Mouse (Mus musculus): ENCODE measurements at regions not wholly inside any gene's neighbourhood (a gene's known extent, or its start where the extent isn't known, plus 50 kb on each side); places are given as distances from the start of the nearest gene placed in this dataset.

DNA sequence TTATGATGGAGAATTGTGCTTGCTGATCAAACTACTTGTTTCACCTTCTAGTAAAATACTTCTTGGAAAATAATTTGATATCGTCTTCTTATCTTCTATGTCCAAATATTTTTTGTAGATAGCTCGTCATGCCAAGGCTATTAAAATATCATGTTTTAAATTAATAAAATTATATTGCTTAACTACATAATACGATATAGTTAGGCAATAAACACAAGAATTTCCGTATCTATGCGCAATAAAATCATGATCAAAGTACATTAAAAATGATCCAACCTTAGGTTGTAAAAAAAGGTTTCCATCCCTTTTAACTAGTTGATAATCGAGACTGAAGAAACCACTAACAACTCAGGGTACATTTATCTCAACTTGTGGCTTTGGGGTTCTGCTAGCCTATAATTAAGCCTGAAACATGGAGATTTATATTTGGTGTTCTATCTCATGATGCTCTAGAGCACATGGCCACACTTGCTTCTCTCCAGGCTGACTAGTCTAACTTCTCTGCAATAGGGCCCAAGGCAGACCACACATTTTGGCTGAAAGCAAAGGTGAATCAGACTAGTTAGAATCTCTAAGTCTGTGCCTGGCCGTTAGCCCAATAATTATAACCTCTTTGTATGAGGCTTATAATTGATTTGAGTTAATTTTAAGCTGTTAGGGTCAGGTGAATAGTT, 314.5 kb downstream of the Plod2 start:
- no peak for DNase-seq (ENCODE audit: low spot score in 2 of 2)

GRCm38 (mm10) chr9:92865822-92866221, 323.8 kb downstream of the Plod2 start:
- DNase-seq (ENCODE audit: low spot score in 2 of 2), result no peak

DNA sequence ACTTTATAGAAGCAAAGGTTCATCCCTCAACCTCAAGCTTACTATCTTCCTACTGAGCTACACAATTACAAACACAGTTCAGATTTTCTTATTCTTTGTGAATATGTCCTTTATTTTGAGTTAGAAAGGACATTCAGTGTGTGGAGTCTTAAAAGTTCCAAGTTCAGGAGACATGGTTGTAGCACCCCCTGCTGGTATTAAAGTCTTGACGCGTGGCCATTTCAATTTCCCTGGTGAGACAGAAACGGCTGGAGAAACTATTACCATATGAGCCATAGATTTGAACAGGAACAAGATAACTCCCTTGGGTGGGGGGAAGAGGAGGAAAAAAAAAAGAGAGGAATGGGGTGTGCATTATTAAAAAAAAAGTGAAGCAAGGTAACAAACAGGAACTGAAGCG, 336.6 kb downstream of the Plod2 start:
- peak in 1 of 2 experiments; percentile 7 for DNase-seq (ENCODE audit: low spot score in 2 of 2)

DNA sequence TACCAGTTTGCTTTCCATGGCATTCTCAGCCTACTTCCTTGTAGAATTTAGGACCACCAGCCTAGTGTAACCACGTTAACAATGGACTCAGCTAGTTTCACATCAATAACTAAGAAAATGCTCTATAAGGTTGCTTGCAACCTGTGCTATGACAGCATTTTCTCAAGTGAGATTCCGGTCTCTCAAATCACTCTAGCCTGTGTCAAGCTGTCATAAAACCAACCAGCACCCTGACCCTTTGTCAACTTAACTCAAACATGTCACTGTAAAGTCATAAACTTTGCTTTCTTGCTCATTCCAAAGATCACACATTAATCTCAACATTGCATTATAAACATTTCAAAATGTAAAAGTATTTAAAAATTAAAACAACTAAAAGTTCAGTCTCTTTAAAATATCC, 337.8 kb downstream of the Plod2 start:
- no peak for DNase-seq (ENCODE audit: low spot score in 2 of 2)

DNA sequence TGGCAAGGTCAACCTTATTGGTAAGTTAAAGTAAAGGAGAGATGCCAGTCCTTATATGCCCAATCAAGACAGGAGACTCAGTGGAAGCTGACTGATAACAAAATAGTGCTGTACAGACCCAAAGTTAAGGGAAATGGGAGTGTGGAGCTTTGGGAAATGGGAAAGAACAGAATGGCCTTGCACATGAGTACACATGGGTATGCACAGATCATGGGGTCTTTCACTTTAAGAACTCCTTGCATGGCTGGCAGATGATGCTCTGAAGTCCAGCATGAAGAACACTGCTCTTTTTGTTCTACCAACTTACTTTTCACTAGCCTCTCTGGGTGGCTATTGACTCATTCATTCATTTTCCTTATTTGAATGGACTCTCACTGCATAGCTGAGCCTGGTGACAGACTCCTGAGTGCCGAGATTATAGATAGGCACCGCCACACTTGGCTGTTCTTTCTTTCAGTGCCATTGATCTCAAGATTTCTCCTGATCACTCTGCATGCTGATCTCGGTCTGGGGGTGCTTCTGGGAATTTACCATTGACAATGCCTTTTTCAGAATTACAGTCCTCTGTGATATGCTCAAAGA, 340.3 kb downstream of the Plod2 start:
- no peak for DNase-seq (ENCODE audit: low spot score in 2 of 2)

DNA sequence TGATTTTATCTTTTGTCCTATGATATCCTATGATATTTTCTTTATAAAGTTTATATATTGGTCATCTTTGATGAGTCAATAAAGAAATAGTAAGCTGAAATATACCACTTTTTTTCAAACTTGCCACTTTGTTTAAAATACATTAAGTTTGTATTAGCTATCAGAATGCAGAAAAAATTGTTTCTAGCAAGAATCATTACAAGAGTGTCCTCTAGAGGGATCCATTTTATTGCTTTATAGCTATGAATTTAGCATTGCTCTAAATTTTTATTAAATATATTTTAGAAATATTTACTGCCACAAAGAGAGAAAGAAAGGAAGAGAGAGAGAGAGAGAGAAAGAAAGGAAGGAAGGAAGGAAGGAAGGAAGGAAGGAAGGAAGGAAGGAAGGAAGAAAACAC, 348.0 kb downstream of the Plod2 start:
- DNase-seq (ENCODE audit: low spot score in 2 of 2), result no peak

DNA sequence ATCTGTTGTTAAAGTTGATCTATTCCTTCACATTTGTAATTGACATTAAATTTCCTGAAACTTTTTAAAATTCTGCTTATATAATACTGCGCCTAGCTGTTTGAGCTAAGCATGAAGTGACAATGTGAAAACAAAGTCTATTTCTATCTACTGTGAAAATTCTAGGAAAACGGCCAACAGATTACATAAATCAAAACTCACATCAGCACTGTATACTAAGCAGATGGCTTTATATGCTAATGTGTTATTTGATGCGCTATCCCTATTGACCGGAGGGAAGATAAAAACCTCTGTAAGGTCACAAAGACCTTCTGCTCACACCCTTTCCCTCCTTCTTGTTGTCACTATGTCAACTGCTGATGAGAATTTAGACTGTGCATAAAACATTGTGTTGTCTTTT, 357.7 kb downstream of the Plod2 start:
- no peak for DNase-seq (ENCODE audit: low spot score in 2 of 2)

DNA sequence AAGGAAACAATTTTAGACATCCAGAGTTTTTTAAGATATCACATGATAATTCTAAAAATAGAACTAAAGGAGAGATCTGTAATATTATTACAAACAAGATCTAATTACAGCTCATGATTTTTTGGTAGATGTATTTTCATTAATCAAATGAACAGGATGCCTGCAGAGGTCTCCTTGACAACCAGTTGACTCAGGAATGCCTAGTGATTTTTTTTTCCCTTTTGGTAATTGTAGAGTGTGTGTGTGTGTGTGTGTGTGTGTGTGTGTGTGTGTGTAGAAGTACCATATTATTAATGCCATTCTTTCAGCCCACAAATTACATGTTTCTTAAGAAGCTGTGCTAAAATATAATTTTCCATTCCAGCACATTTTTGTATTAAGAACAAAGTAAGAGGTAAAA, 365.1 kb downstream of the Plod2 start:
- DNase-seq (ENCODE audit: low spot score in 2 of 2), result no peak

- peak in 1 of 2 experiments; percentile 3 for DNase-seq (ENCODE audit: low spot score in 2 of 2)
These were observed 377.4 kb downstream of the Plod2 start for GRCm38 (mm10) chr9:92919396-92919795.

GRCm38 (mm10) chr9:92930231-92930966, 388.4 kb downstream of the Plod2 start:
- DNase-seq (ENCODE audit: low spot score in 2 of 2), result no peak

- DNase-seq (ENCODE audit: low spot score in 2 of 2), result peak in 1 of 2 experiments; percentile 3
These were observed 395.8 kb downstream of the Plod2 start for GRCm38 (mm10) chr9:92937802-92938201.

DNA sequence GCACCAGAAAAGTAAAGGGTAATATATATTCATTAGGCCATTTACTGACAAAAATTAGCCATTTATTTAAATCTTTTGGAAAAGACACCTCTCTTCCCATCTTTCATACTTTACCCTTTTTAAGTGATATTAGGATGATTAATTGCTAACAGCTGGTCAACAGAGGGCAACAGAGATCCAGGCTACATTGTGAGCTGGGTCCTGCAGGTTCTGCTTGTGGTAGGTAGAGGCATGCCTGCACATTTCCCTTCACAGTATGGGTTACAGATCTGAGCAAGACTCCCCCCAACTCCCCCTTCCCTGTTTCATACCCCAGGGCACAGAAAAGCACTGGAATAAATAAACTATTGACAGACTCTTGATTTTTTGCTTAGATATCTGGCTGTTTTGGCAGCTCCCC, 408.1 kb downstream of the Plod2 start:
- DNase-seq (ENCODE audit: low spot score in 2 of 2), result no peak

- DNase-seq (ENCODE audit: low spot score in 2 of 2), result no peak
These were observed 421.3 kb downstream of the Plod2 start for GRCm38 (mm10) chr9:92963275-92963674.

DNA sequence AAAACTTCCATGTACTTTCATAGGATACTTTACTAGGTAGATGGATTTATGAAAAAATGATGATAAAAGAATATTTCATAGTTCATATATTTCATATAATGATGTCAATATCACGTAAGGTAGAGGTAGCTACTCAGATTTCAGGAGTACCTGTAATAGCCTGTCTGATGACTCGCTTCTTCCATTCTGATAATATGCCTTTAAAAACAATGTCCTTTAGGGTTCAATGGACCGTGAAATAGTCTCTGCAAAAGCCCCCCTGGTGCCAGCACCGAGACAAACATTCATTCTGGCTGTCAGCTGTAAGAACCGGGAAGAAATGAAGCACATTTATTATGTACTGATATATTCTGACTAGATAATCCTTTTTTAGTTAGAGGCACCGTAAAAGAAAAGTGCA, 449.7 kb downstream of the Plod2 start:
- DNase-seq (ENCODE audit: low spot score in 2 of 2), result no peak

- no peak for DNase-seq (ENCODE audit: low spot score in 2 of 2)
These were observed 454.1 kb downstream of the Plod2 start for GRCm38 (mm10) chr9:92996156-92996555.

DNA sequence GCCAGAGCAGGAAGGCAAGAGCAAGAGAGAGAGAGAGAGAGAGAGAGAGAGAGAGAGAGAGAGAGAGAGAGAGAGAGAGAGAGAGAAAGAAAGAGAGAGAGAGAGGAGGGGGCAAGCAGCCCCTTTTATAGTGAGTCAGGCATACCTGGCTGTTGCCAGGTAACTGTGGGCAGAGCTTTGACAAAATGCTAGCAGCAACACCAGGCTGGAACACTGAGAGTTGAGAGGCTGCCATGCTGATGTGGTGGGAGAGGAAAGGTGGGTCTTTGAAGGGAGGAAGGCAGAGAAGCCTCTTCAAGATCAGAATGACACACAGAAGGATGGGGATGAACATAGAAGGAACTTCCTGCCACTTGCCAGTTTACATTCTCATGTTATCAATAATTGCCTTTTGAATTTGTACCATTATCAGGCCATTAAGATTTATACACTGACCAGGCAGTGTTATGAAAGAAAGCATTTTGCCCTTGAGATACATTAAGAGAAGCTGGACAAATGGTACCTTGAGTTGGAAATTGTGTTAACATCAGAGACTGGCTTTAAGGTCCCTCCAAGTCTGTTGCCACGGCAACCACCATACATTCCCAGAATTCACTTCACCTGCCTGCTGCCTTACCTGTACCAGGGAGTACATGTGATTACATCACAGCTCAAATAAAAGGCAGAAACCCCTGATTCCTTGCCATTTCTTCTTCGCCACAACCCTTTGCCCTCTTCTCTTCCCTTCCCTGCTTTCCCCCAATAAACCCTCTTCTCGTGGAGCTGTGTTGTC, 463.3 kb downstream of the Plod2 start:
- no peak for DNase-seq (ENCODE audit: low spot score in 2 of 2)

- DNase-seq (ENCODE audit: low spot score in 2 of 2), result no peak
These were observed 466.7 kb downstream of the Plod2 start for GRCm38 (mm10) chr9:93008511-93009302.

DNA sequence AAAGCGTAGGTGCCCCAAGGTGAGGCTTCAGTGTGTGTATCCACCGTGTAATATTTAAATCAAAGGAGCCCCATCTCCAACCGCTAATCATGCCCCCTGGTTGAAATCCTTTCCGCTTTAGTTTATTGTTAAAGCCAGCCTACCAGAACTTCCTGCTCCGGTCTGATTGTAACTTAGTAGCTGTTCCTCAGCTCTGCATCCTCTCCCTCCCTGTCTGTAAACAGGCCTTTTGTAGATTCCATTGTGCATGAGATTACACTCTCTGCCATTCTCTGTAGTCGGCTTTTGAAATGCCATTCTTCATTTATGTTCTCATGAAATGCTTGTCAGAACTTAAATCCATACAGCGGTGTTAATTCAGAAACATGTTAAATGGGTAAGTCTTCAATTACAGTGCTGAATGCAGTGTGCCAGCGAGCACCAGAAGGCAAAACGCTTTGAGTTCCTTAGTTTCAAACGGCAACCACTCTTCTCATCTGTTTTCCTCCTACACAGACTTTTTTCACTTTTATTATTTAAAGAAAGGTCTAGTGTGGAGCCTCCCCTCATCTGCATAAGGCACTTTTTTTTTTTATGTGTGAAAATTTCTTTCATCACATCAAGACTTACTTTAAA, 502.4 kb downstream of the Plod2 start:
- DNase-seq (ENCODE audit: low spot score in 2 of 2), result peak; percentile 2 to 7

DNA sequence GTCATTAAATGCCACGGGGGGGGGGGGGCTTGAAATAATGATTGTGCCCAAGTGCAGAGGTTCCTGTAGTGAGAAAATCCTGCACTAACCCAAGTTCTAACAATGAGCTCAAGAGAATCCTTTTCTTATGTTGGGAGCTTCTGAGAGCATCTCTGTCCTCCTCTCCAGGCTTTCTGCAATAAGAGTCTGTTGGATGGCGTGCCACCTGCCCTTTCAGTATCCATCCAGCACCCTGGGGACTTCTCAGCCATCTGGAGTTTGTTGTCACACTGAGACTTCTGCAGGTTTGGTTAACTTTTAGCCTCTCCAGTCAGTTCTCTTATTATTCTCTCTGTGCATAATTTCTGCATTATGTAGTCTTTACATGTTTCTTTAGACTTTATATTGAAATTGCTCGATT, 530.1 kb downstream of the Plod2 start:
- no peak for DNase-seq (ENCODE audit: low spot score in 2 of 2)

DNA sequence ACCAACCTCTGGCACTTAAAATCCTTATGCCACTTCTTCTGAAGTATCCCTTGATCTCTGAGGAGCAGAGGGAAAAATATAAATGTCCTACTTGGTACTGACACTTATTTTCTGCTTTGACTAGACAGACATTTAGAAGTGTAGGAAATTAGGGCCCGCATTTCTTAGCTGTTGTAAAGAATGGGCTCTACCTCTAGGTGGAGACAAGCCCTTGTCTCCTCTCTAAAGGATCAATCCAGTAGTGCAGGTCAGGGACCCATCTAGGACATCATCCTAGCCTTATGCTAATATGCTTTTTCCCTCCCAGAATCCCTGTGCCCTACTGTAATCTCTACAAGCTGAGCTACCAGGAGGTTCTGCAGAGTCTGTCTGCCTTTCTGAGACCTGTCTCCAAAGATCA, 541.1 kb downstream of the Plod2 start:
- no peak for DNase-seq (ENCODE audit: low spot score in 2 of 2)

DNA sequence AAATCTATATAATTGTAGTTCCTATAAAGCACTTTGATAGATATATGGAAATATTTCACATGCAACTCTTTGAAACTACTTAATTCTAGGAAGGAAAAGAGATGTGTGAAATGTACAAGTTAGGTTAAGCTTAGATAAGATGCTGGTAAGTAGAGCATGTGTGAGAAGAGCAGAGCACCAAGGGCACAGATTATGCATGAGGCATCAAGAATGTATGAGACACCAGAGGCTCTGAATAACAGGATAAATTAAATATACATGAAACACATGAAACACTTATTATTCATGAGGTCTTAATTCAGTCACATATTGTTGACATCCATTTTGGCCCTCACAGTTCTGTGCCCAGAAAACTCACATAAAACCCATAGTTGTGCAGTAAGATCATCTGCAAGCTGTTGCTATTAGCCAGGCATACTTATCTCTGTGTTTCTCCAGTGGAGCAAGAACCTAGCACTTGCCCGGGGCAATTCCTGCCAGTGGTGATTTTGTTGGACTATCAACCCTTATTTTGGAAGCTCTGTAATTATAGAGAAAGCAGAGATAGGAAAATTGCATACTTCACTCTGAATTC, 556.1 kb downstream of the Plod2 start:
- no peak for DNase-seq (ENCODE audit: low spot score in 2 of 2)

Measured in right cerebral cortex, postnatal 36 days (tissue).